Mouse (Mus musculus): ENCODE measurements around the gene Ifitm2.

DNA sequence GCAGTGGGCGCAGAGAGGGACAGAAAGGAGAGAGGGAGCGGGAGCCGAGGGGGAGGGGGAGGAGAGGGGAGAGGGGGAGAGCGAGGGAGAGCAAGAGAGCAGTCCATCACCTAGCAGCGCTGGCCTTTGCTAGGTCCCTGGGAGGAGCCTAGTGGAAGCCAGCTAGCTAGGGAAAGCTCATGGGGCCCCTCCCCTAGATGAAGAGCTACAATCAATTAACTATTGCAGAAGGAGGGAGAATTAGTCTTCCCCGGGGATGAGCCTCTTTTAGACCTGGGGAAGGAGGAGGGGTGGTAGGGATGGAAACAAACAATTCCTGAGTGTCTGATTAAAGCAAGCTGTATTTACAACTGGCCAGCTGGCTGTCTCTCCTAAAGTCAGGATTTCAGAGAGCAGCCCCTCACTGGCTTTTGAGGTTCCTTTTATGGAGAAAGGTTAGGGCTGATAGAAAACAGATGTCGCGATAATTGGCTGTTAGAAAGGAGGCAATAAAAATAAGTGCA, 16.1 kb downstream of the Ifitm2 start:
- TF ChIP-seq POLR2A (IDR thresholded peaks at IDR 0.05; ENCODE audit: insufficient read length, low read depth) (no peak), E2F4 (IDR thresholded peaks at IDR 0.05; ENCODE audit: insufficient read depth) (no peak), TCF3 (IDR thresholded peaks at IDR 0.05; ENCODE audit: insufficient read length, low read depth) (no peak)
